Mouse (Mus musculus): Measurements from ENCODE around the gene Serpina9.
"Not testable (repeated sequence)": the region's sequence is repeated elsewhere in the genome, so short reads cannot be mapped to it uniquely, and the experiment has no call there.

Serpina9 gene

GRCm38 (mm10) chr12:103988754-103989513 lies 24.6 kb downstream of the Serpina9 start:
- DNase-seq, result no peak

GRCm38 (mm10) chr12:103985868-103986267 lies 27.7 kb downstream of the Serpina9 start:
- DNase-seq, result no peak

GRCm38 (mm10) chr12:103984935-103985334 lies 28.6 kb downstream of the Serpina9 start:
- no peak for DNase-seq

- no peak for DNase-seq
Measured at GRCm38 (mm10) chr12:103981646-103982360, 31.8 kb downstream of the Serpina9 start.

- no peak for DNase-seq
Measured at GRCm38 (mm10) chr12:103978294-103978693, 35.3 kb downstream of the Serpina9 start.

- DNase-seq, result no peak
Measured at GRCm38 (mm10) chr12:103977846-103978245, 35.7 kb downstream of the Serpina9 start.

- DNase-seq, result no peak
Measured at GRCm38 (mm10) chr12:103977060-103977459, 36.5 kb downstream of the Serpina9 start.

GRCm38 (mm10) chr12:103971080-103971479 lies 42.5 kb downstream of the Serpina9 start:
- no peak for DNase-seq

- no peak for DNase-seq
Measured at GRCm38 (mm10) chr12:103969577-103970116, 43.9 kb downstream of the Serpina9 start.

- DNase-seq, result no peak
Measured at GRCm38 (mm10) chr12:103966761-103967160, 46.8 kb downstream of the Serpina9 start.

- no peak for DNase-seq
Measured at GRCm38 (mm10) chr12:103963288-103963687, 50.3 kb downstream of the Serpina9 start.

- DNase-seq, result no peak
Measured at GRCm38 (mm10) chr12:103962860-103963259, 50.7 kb downstream of the Serpina9 start.

GRCm38 (mm10) chr12:103962337-103962736 lies 51.2 kb downstream of the Serpina9 start:
- no peak for DNase-seq

- no peak for DNase-seq
Measured at GRCm38 (mm10) chr12:103961716-103962115, 51.8 kb downstream of the Serpina9 start.

- no peak for DNase-seq
Measured at GRCm38 (mm10) chr12:103958798-103959197, 54.8 kb downstream of the Serpina9 start, which contains the start of gene Serpina1e. Gene Serpina1e (minus strand): TSS chr12:103958975.

GRCm38 (mm10) chr12:103956555-103956954 lies 57.0 kb downstream of the Serpina9 start:
- DNase-seq, result not testable (repeated sequence)

GRCm38 (mm10) chr12:103952972-103953371 lies 60.6 kb downstream of the Serpina9 start:
- not testable (repeated sequence) for DNase-seq

GRCm38 (mm10) chr12:103946243-103946642 lies 67.3 kb downstream of the Serpina9 start:
- no peak for DNase-seq

Data from cerebellum, adult 9-11 months (tissue).